Mouse (Mus musculus) inflammation-experienced regulatory T-cells, adult 6 months (primary cell): ENCODE measurements around the gene Dcun1d5. TPM values are rescaled to one million over a fixed set of nuclear protein-coding genes. Genes with fewer than 3 reads are reported as not detected.
"Not testable (repeated sequence)": the region's sequence is repeated elsewhere in the genome, so short reads cannot be mapped to it uniquely, and the experiment has no call there.

Experiments
- ATAC-seq: one replicate; pipeline ENCODE4 v1.8.0; 2017
- polyA plus RNA-seq, 3 experiments: library from polyadenylated mRNA; unstranded; fragments of 100-300 nt; shearing (Covaris generic); gene quantifications; one replicate each; pipeline ENCODE4 v1.2.1; 2017

Dcun1d5 gene
- polyA plus RNA-seq: 10 to 100 TPM; 20.6 to 45.4 (median 36.7) TPM

DNA sequence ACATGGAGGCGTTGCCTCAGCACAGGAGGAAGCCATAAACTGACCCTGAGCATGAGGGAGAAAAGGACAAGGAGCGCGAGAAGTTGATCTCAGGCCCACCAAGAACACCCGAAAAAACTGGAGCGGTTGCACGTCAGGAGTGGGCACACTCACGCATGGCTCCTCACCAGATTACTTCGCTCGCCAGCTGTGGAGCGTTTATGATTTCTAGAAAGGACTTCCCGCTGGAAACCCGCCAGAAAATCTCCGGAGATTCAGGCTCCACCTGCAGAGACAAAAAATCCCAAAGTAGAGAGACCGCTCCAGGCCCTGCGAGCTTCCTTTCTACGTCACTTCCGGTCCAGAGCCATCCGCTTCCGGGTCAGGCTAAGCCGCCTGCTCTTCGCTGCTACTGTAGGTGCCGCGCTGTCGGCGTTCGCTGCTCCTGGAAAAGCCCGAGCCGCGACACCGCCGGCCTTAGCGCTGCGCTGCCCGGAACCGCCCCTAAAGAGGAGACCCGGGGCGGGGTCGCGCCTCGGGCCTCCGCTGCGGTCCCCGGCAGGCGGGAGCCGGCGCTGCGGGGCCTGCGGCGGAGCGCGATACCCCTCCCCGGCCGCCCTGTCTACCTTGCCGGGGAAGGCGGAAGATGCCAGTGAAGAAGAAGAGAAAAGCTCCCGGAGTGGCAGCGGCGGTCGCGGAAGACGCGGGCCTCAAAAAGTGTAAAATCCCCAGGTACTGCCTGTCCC lies at the start of gene Dcun1d5, which contains the start of gene Dync2h1:
TSS of gene Dcun1d5 (plus strand) at position 349 of the 725 bp plus-strand sequence.
TSS of gene Dync2h1 (minus strand) at position 275 of the 725 bp plus-strand sequence.
- peak; percentile 96 for ATAC-seq

DNA sequence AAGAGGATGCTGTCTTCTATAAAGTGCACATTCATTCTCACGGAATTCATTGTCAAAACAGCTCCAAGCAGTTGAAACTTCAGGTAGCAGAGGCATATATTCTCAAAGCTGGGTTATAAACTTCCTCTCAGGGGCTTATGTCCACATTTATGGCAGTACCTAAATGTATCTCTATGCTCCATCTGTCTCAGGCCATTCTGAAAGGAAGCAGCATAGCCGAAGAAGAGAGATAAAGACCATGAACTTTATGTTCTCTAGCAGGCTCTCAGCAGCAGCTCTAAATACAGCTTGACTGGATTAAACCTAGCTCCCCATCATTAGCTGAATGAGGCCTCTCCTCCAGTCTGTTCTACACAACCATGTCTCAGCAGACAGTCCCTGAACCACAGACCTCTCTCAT lies 29.9 kb upstream of the Dcun1d5 start:
- no peak for ATAC-seq

DNA sequence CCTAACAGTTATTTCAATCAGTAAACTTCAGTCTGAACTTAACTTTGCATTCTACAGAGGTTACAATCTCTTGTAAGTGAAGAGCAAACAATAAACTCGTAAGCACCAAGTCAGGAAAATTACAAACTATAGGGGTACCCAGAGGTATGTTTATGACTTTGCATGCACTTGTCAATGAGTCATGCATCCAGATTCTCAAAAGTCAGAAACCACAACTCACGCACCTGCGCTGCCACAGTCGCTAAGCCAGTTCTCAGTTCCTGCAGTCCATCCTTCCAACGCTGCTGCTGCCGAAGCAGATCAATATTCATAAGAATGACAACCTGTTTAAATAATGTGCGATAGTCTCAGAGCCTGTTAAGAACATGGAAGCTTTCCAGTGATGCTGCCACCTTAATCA lies 25.7 kb upstream of the Dcun1d5 start:
- ATAC-seq: no peak

DNA sequence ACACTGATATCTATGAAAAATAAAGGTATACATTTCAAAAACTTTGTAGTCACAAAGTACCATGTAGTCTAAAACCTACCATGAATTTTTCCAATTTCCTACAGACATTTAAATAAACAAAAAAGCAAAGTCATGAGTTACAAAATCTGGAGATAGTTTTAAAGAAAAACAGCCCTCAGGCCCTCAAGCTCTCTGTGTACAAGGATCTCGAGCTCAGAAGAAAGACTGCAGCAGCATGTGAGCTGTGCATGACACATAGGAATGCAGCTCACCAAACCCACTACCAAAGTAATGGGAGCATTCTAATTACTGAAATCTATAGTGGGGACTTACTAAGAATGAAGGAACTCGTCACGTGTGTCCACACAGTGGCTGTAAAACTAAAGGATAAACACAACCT lies 24.6 kb upstream of the Dcun1d5 start:
- no peak for ATAC-seq

DNA sequence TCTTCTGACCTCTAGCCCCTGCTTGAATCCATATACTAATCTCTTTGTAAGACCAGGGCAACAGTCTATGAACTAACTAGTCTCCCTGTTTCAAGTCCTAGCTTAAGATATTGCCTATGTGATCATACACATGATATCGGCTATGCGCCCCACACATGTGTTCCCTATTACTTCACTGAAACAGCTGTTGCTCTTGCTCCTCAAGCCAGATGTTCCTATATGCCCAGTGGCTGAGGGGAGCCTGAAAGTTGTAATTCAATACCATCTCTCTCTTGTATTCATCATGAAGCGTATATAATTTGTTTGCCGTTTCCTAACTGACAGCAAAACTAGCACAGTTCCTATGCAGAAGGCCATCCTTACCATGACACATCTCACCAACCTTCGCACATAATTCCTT lies 23.6 kb upstream of the Dcun1d5 start:
- ATAC-seq: no peak

DNA sequence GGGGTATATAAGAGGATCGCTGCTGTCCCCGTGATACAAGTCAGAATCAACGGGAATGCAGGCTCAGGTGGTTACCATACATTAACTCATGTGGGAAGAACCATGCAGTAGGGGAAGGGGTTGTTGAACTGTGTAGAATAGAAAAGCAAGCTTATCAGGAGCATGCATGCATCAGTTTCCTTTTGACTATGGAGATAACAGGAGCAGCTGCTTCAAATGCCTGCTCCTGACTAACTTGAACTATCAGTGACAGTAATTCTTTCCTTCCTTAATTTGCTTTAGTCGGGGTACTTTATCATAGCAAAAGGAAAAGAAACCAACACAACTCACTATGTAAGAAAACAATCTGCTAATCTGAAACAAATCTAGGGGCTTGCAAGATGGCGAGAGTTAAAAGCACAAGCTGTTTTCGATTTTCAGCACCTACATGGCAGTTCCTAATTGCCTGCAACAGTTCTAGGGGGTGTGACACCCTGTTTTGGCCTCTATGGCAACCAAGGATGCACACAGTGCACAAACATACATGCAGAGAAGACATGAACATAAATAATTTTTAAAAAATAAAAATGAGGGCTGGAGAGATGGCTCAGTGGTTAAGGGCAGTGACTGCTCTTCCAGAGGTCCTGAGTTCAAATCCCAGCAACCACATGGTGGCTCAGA lies 16.9 kb upstream of the Dcun1d5 start:
- ATAC-seq: no peak

DNA sequence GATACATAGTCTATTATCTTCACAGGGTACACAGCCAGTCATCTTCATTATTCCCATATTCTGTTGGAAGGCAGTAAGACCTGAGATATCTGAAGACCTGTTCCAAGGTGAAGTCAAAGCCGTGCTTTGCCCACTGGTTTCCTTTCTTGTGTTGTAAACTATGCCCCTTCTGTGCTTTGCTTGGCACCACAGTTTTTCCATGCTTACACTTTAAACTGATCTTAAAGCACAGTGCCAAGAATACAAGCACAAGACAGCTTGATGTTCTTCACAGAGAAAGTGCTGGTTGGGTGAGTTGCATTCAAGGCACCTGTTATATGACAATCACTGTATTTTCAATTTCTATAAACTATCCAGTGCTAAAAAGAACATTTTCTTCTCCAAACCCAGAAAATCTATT lies 10.6 kb upstream of the Dcun1d5 start:
- ATAC-seq: no peak

DNA sequence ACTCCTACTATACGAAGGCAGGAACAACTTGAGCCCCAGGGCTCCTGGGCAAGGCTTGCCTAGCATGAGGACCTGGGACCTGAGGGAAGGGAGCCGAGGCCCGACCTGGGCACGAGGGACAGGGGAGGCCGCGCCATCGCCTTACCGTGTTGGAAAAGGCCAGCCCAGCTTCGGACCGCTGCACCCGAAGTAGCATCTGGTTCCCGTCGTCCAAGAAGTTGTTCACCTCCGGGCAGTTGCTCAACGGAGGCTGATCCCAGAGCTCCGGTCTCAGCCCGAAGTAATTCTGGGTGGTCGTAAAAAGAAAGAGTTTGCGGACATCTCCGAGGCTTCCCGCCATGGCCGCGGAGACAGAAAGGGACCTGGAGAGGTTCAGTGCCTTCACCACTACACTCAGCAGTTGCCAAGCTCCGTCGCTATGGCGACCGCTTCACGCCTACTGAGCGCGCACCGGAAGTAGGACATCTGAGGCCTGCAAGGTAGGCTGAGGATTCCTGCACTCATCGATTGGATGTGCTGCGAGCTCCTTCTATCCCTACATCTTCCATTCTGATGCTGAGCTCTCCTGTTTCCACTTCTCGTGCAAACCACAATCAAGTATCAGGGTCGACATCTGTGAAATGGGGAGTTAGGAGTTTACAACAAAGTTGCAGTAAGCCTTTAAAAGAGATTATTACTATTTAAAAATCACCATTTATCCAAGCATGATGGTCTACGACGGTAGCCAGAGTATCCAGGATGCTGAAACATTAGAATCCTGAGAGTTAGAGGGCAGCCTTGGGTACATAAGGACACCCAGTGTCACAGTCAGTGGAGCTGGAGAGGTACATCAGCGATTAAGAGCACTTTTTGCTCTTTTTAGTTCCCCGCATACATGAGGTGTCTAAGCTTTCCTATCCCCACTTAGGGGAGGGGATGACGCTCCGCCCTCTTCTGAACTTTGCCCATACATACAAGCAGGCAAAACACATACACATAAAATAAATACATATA lies 7.4 kb upstream of the Dcun1d5 start:
- ATAC-seq: peak; percentile 100

DNA sequence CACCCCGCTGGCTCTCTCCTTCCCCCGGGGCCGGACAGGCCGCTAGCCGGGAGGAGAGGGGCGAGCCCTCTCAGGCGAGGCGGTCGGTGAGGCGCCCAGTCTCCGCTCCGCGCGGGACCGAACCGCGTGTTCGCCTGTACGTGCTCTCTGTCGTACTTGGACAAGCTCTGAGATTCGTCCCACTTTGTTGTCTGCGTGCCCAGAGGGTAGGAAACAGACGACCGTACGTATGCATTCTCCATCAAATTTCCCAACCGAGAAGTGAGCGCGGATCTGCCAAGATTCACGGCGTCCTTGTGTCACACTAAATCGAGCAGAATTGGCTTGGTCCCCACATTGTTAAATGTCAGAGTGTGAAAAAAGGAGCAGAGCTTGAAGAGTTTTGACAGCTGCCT lies 574 bp downstream of the Dcun1d5 start:
- peak; percentile 36 for ATAC-seq

DNA sequence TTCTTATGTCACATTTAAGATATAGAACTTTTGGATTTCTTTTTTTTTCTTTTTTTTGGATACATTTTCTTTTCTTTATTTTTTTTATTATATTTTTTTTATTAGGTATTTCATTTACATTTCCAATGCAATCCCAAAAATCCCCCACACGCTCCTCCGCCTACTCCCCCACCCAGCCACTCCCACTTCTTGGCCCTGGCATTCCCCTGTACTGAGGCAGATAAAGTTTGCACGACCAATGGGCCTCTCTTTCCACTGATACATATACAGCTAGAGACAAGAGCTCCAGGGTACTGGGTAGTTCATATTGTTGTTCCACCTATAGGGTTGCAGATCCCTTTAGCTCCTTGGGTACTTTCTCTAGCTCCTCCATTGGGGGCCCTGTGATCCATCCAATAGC lies 6.4 kb downstream of the Dcun1d5 start:
- ATAC-seq: not testable (repeated sequence)

DNA sequence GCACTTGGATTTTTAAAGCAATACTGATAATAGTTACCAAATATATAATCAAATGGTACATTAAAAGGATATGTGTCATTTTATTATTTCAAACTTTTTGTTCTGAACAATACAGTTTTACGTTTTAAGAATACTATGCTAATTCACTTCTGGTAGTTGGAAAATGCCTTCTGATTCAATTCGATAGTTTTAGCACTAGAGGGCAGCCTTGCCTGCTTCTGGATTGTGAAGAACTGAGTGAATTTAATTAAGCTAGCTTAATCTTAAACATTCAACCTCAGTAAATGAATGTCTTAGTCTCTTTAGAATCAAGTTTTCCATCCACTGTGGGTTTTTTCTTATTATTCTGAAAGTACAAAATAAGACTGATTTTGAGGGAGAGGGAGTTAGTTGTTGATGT lies 31.9 kb downstream of the Dcun1d5 start:
- peak; percentile 77 for ATAC-seq

DNA sequence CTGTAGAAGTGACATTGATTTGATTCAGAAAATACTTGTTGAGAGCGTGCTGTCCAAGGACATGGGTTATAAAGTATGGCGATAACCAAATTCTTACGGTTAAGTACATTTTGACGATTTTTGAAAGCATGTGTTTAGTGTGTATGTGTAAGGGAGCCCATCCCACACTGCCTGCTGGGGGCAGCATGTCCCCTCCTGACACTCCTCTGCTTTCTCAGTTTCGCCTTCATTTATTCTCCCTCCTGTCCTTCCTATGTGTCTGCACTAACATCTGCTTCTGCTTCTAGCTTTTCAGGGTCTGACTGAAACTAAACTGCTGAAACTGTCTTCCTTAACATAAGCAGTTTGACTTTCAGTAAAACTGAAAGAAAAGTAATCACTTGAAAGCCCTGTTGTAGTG lies 36.7 kb downstream of the Dcun1d5 start:
- ATAC-seq: peak; percentile 24

DNA sequence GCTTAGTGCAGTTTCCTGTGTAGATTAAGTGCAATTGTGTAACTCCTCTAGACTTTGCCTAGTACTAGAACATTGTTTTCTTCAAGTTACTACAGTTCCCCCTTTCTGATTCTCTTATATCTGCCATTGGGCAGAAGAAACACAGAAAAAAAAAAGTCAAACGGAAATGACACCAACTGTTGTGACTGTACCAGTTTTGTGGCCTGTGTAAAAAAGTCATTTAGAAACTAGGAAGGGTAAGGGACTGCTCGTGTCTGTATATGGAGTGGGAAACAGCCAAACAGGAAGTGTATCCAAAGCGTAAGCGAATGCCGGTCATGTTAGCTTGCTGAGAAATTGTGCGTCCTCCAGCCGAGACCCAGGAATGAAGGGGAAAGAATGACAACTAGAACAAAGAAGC lies 37.1 kb downstream of the Dcun1d5 start:
- peak; percentile 94 for ATAC-seq

DNA sequence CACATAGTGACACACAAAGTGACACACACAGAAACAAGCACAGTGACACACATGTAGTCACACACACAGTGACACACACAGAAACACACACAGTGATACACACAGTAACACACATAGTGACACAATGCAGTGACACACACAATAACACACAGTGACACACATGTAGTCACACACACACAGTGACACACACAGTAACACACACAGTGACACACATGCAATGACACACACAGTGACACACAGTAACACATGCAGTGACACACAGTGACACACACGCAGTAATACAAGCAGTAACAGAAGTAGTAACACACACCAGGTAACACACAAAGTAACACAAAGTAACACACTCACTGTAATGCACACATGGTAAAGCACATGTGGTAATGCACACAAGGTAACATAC lies 54.3 kb downstream of the Dcun1d5 start:
- no peak for ATAC-seq

DNA sequence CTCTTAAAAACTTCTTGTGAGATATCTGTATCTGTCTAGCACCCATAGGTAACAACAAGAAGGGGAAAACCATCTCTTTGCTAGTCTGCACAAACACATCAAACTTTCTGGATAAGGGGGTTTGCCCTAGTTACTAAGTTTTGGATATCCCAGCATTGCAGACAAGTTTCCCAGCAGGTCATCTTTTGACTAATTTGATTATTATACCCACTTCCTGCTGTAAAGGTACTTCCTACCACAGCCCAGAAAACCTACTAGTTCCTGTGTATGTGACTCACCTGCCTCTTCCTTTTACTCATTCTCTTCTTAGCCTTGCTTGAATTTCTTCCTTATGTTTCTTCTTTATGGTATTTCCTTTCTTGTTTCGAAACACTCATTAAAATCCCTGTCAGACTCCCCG lies 55.6 kb downstream of the Dcun1d5 start:
- ATAC-seq: peak; percentile 95

DNA sequence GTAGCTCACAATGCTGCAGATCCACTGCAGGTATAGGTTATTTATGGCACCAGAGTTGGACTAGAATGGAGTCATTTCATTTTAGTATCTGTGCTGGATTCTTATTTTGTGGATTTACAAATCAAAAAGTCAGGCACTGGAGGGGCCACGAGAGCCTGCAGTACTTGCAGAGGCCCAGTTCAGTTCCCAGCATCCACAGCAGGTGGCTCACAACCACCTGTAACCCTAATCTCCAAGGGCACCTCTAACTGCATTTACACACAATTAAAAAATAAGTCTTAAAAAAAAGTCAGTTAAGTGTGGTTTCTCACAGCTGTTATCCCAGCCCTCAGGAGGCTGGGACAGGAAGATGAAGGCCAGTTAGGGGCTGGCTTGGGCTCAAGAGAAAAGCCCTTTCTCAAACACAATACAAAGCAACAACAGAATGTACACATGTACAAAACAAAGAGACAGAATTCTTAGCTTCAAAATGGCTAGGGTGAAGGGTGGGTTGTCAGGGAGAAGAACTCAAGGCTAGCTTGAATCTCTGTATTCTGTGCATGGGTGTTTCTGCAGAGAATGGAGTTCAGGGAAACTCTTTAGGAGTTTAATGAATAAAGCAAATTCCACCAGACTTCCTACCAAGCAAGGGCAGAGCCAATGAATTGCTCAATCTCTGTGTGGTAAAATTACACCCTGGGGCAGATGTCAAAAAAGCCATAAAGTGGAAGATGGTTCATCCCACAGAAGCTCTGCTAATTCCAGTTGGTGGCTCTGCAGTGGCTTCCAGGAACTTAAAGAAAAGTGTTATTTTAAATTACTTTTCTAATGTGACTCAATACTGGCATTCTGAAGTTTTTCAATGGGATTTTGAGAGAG lies 68.7 kb downstream of the Dcun1d5 start:
- ATAC-seq: no peak

Other genes with a start within 250 kb of the Dcun1d5 start
- 1 to 10 TPM; 6.1 to 9.3 (median 7.8) TPM for gene Dync2h1, start 74 bp upstream of the Dcun1d5 start, polyA plus RNA-seq
- not detected for gene Mmp13, start 88.0 kb downstream of the Dcun1d5 start, polyA plus RNA-seq
- gene Mmp12, start 159.9 kb downstream of the Dcun1d5 start, polyA plus RNA-seq: under 1 TPM in 1 of 3 experiments, not detected in 2; 0.07 TPM
- not detected for gene Mmp1b, start 203.5 kb downstream of the Dcun1d5 start, polyA plus RNA-seq